Mouse (Mus musculus) ovary, adult 2 months (tissue): ENCODE results near the gene Ndufv2. TPM values are rescaled to one million over a fixed set of nuclear protein-coding genes. Genes with fewer than 3 reads are reported as not detected.

Experiments
- polyA plus RNA-seq: library from polyadenylated mRNA; depleted of rRNA; stranded (reverse); fragments of >200 nt; gene quantifications from 2 replicates; pipeline ENCODE4 v1.2.3, GENCODE M21; 2012; rRNA removed

Ndufv2 gene
- polyA plus RNA-seq, result 17.7 and 28.5 TPM in 2 replicates

DNA sequence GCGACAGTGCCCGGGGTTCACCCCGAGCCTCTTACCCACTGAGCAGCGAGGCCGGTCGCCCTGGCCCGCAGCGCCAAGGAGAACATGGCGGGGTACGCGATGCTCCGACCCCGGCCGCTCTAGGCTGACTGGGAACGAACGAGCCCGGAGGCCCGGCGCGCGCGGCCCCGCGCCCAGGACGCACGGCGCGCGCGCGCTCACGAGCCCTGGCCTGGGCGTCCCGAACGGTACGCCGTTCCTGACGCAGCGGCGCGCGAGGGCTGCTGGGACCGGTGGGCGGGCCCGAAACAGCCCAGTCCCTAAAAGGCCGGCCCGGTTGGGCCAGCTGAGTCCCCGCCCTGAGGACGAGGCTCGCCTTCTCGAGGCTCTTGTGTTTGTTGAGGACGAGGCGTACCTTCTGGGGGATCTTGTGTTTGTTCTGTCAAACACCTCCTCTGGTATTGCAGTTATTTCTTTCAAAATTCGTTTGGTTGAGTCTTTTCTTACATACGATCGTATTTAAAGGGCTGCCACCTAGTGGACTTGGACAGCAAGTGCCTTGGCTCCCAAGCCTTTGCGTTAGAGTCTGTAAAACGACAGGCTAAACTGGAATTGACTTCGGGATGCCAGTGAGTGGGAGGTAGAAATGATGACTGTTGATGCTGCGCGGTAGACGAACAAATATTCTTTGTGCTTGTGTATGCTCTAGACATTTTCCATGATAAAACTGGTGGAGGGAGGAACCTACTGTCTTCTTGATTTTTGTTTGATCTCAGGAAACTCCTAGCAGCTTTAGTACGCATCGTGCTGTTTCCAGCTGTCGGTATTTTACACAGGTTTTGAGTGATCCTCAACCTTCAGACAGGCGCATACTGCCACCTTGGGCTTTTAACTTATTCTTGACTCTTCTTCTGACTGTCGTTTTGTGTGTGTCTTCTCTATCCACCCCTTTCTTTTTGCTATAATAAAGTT lies at the start of gene Ndufv2:
Gene Ndufv2, minus strand, starts transcription at position 180 of the 951 bp plus-strand sequence.

DNA sequence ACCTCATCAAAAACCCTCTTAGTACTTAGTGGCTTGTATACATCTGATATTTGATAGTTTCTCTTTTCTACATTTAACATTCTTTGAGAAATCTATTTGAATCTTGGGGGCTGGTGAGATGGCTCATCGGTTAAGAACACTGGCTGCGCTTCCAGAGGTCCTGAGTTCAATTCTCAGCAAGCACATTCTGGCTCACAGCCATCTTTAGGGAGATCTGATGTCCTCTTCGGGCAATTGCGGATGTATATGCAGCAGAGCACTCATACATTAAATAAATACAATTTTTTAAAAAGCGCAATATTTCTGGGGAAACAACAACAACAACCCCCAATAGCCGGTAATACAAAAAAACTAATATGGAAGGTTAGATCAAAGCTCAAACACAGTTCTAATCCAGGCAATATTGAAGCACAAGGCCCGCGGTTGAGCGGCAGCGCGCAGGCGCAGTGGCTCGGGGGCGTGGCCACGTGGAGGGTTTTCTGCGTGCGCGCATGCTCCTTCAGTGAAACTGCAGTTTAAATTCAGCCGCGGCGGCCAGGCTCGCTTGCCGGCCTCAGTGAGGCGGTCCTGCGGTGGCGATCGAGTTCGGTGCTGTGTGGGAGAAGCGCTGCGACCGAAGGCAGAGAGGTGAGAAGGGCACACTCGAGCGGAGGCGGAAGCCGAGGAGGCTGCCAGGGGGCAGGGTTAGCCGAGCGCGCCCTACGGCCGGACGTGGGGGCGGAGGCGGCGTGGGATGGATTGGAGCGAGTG lies 21.9 kb upstream of the Ndufv2 start, which contains the start of gene Ddx11:
Gene Ddx11, plus strand, starts transcription at position 455 of the 750 bp plus-strand sequence.

DNA sequence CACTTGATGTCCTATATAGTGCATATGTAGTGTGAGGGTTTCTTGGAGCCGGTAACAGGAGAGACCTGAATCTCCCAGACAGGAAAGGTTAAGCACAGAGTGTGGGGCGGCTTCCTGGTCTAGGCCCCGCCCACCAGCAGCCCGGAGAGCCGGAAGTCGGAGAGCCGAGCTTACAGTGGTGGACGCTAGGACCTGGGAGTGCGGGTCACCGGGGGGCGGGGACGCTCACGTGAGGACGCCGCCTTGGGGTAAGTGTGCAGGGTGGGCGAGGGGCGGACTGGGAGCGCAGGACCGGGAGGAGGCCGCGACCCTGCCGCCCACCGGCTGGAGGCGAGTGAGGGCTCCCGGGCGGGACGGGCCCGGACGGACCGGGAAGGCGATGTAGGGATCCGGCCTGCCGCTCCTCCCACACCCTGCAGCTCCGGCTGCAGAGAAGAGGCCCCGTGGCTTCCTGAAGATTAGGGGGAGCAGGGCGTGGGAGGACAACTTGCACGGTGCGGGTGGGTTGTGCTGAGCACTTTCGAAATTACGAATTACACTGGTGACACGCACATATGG lies 10.1 kb upstream of the Ndufv2 start, which contains the start of gene Washc1:
Gene Washc1, plus strand, starts transcription at position 144 of the 558 bp plus-strand sequence.

DNA sequence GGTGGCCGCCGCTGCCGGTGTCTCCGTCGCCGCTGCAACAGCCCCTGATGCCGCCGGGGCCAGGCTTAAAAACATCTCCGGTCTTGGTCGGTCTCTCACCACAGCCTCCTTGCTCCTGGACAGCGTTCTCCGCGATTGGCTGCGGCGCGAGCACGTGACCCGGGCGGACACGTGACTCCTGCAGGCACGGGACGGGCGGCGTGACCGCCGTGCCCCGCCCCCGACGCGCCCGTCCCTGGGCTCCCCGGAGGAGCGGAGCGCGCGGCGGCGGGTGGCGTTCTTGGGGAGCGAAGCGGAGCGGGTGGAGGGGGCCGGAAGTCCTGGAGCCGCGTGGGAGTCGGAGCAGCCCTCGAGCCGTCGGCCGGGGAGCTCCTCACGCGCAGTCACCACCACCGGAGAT lies 24.4 kb downstream of the Ndufv2 start, which contains the start of gene Ankrd12:
Gene Ankrd12, minus strand, starts transcription at position 156 of the 400 bp plus-strand sequence.

Other genes starting within 250 kb of the Ndufv2 start
- gene Ralbp1, start 215.8 kb downstream of the Ndufv2 start, polyA plus RNA-seq, result 48.3 and 57.6 TPM in 2 replicates
- gene Twsg1, start 150.3 kb downstream of the Ndufv2 start, polyA plus RNA-seq, result 103 TPM in 2 replicates
- 4.4 and 5.2 TPM in 2 replicates for gene Ankrd12, start 24.5 kb downstream of the Ndufv2 start, polyA plus RNA-seq
- gene Washc1, start 10.0 kb upstream of the Ndufv2 start, polyA plus RNA-seq, result 63.4 and 73.0 TPM in 2 replicates
- 9.9 and 10.1 TPM in 2 replicates for gene Ddx11, start 22.0 kb upstream of the Ndufv2 start, polyA plus RNA-seq